In the genomic region with DNA sequence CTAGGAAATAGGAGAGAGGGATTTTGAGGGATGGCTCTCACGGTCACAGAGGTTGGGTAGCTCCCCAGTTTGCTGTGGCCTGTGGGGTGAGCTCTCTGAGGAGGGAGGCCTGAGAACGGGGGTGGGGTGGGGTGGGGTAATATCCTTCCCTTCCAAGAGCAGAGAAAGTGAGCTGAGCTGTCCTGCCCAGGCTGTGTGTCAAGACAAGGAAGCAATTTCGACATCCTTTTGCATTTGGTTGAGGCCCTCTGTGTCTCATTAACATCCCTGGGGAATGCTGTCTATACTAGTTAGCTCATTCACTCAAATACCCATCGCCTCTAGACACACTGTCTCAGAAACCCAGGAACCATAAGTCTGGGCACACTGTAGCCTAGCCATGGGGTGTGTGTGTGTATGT, we compare ENCODE assay signal across 20 mouse cellular contexts.
DNase-seq lines count a peak whose midpoint lies in the region; ATAC-seq lines count a peak whose summit lies in the region.
"Had no signal": no experiment of that assay in that cellular context is flagged by ENCODE, and none has a peak within 500 bp of the region (broad histone marks: within the 10 kb centered on the region; RNA-seq: fewer than 3 reads in every experiment).

No protein-coding gene starts in this region.

- DNase-seq in 3T3-L1 (ENCODE audit: low read depth, low spot score), result peak; percentile 67
- DNase-seq in 416B (ENCODE audit: low read depth), result peak; percentile 20
- DNase-seq in natural killer cell, adult 2 months (ENCODE audit: low spot score in 2 of 2), result no peak
- no peak for DNase-seq in cerebellum, postnatal 36 days
- no peak for DNase-seq in ovary, adult 18-20 months (ENCODE audit: low spot score)
- DNase-seq: adrenal gland, postnatal 25 days; cerebellum, adult 18-20 months; cerebellum, postnatal 10 days; gastrocnemius, postnatal 10 days; heart, postnatal 14 days; kidney, adult 8-10 months; kidney, postnatal 10 days; lung, postnatal 4 days; spleen, adult 18-20 months; thymus, postnatal 14 days had no signal

- peak; percentile 51; the same call in 1 of the 2 replicates for ATAC-seq in common myeloid progenitor, adult 5-6 weeks (replicated peaks; ENCODE audit: low read depth, poor library complexity, severe bottlenecking)
- peak; percentile 81 for ATAC-seq in granulocyte monocyte progenitor cell, adult 5-6 weeks (replicated peaks; ENCODE audit: poor library complexity, severe bottlenecking)
- ATAC-seq: forebrain, embryonic 13.5 days; hindbrain, embryonic 16.5 days; midbrain, embryonic 16.5 days had no signal

Comparison
In these comparisons a context has a peak if more than half of its experiments do, and no peak if none do; other contexts are left out.
1. DNase-seq: peak in 3T3-L1 (single experiment) and 416B (single experiment); none in natural killer cell, adult 2 months (0 of 2), cerebellum, postnatal 36 days (0 of 2) and ovary, adult 18-20 months (single experiment).